Mouse (Mus musculus) kidney, embryonic 16.5 days (tissue): ENCODE results near the gene Fbxo24. TPM values are rescaled to one million over a fixed set of nuclear protein-coding genes. Genes with fewer than 3 reads are reported as not detected.

ENCODE experiments used
- ATAC-seq: fragments of 200-750 bp; cut with Nextera tagmentation; 2 replicates; pipeline ENCODE4 v1.8.0; 2017; ENCODE audit warnings: moderate TSS enrichment; ENCODE audit not compliant: low FRiP score, low TSS enrichment
- H3K27ac ChIP-seq: fragments of 300-500 bp; sonication (generic); 2 replicates; pipeline ENCODE4 v1.5.1; 2014; ENCODE audit warnings: low read length
- H3K27me3 ChIP-seq: fragments of 300-500 bp; sonication (generic); 2 replicates; pipeline ENCODE4 v1.6.1; 2014; ENCODE audit warnings: low read length, control low read depth, mixed read lengths; ENCODE audit not compliant: insufficient read depth
- H3K36me3 ChIP-seq: fragments of 300-500 bp; sonication (generic); 2 replicates; pipeline ENCODE4 v1.6.1; 2014; ENCODE audit warnings: low read length, control low read depth, mixed read lengths; ENCODE audit not compliant: insufficient read depth
- H3K4me1 ChIP-seq: fragments of 300-500 bp; sonication (generic); 2 replicates; pipeline ENCODE4 v1.6.1; 2014; ENCODE audit warnings: low read length, control low read depth, mixed read lengths; ENCODE audit not compliant: insufficient read depth
- H3K4me2 ChIP-seq: fragments of 300-500 bp; sonication (generic); replicated peaks from 2 replicates; pipeline ENCODE4 v1.6.1; 2014; ENCODE audit warnings: low read depth, low read length
- H3K4me3 ChIP-seq: fragments of 300-500 bp; sonication (generic); 2 replicates; pipeline ENCODE4 v1.5.1; 2014; ENCODE audit warnings: mild to moderate bottlenecking, low read length
- H3K9ac ChIP-seq: fragments of 300-500 bp; sonication (generic); replicated peaks from 2 replicates; pipeline ENCODE4 v1.6.1; 2014; ENCODE audit warnings: low read length
- H3K9me3 ChIP-seq: fragments of 300-500 bp; sonication (generic); 2 replicates; pipeline ENCODE4 v1.6.1; 2016; ENCODE audit warnings: low read length, control low read depth
- WGBS: fragments of 180-500 bp; shearing (Covaris S2); extraction: QIAGEN DNeasy Blood & Tissue Kit; methylation state at CpG from one replicate; pipeline ENCODE4 v1.1.7; 2014; 5-methylcytosine and 5-hydroxymethylcytosine counted together
- polyA plus RNA-seq: library from polyadenylated mRNA; unstranded; fragments of >200 nt; fragmentation: Nextera tagmentation; extraction: Ambion mirVana; gene quantifications from 2 replicates; pipeline ENCODE4 v1.2.1, GENCODE M21; 2015

Fbxo24 gene
- polyA plus RNA-seq, 1 experiment from 2014 or later: 0.09 TPM

DNA sequence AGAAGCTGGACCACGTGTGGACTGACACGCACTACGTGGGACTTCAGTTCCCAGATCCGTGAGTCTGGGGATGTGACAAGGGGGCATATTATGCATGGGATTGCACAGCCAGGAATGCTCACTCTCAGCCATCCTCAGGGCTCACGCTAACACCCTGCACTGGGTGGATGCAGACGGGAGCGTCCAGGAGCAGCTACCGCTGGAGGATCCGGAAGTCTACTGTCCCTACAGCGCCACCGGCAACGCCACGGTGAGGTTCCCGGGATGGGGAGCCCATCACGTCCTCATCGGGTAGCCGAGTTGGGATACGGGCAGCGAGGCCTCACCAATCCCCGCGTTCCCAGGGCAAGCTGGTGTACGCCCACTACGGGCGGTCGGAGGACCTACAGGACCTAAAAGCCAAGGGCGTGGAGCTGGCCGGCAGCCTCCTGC is 54.3 kb downstream of the Fbxo24 start:
- 0 out of 2 replicates have a peak, but pooled peaks have one; percentile 42 for ATAC-seq
- Histone ChIP-seq H3K36me3 (no peaks in the 10 kb centered on the region), H3K4me1 (no peaks in the 10 kb centered on the region), H3K27ac (no peak overlapping the region), H3K4me3 (peak overlapping the region; percentile 20), H3K4me2 (peak overlapping the region; percentile 54), H3K9ac (no peak overlapping the region; the same call in 1 of the 2 replicates), H3K27me3 (peaks cover 2% of the 10 kb centered on the region), H3K9me3 (no peaks in the 10 kb centered on the region)
- WGBS: 5% methylated on average over 27 of the region's 27 CpGs

GRCm38 (mm10) chr5:137570691-137571586 is 57.9 kb downstream of the Fbxo24 start:
- no peak overlapping the region for H3K9ac ChIP-seq
- no peaks in the 10 kb centered on the region for H3K9me3 ChIP-seq
- ATAC-seq: no peak
- H3K4me3 ChIP-seq: no peak overlapping the region
- H3K36me3 ChIP-seq: no peaks in the 10 kb centered on the region
- no peak overlapping the region for H3K27ac ChIP-seq
- peaks cover 2% of the 10 kb centered on the region for H3K27me3 ChIP-seq
- H3K4me2 ChIP-seq: no peak overlapping the region
- H3K4me1 ChIP-seq: no peaks in the 10 kb centered on the region
- 79% methylated on average over 17 of the region's 17 CpGs for WGBS

DNA sequence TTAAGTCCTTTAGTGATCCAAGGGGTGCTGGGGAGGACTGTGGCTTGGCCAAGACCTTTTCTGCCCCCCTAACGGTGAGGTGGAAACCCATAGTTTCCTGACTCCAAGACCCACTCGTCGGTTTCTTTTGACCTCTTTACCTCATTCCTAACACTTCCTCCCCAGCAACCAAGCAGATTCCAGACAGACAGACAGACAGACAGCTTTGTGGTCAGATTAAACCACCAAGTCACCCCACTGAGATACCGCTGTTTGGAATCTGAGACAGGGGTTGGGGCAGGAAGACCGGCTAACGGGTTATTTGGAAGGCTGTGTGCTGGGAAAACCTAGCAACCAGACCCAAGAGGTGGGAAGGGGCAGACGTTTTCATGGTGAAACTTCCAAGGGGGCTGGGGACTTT is 58.6 kb downstream of the Fbxo24 start:
- Histone ChIP-seq H3K9ac (no peak overlapping the region), H3K4me1 (no peaks in the 10 kb centered on the region), H3K27me3 (peaks cover 2% of the 10 kb centered on the region), H3K27ac (no peak overlapping the region), H3K4me3 (no peak overlapping the region), H3K36me3 (no peaks in the 10 kb centered on the region), H3K4me2 (no peak overlapping the region), H3K9me3 (no peaks in the 10 kb centered on the region)
- 53% methylated on average over 7 of the region's 7 CpGs for WGBS
- no peak for ATAC-seq

GRCm38 (mm10) chr5:137569665-137570064 is 59.1 kb downstream of the Fbxo24 start, which contains the start of gene Tfr2:
Tfr2 (plus strand) TSS chr5:137569840.
- H3K27me3 ChIP-seq: peaks cover 2% of the 10 kb centered on the region; the same call in 1 of the 2 replicates
- no peaks in the 10 kb centered on the region for H3K4me1 ChIP-seq
- H3K36me3 ChIP-seq: no peaks in the 10 kb centered on the region
- H3K9me3 ChIP-seq: no peaks in the 10 kb centered on the region
- 29% methylated on average over 9 of the region's 9 CpGs for WGBS
- H3K4me3 ChIP-seq: no peak within 1 kb of the TSS
- H3K9ac ChIP-seq: no peak within 1 kb of the TSS
- H3K4me2 ChIP-seq: no peak within 1 kb of the TSS
- H3K27ac ChIP-seq: no peak within 1 kb of the TSS
- ATAC-seq: 0 out of 2 replicates have a peak, but pooled peaks have one; percentile 47

- H3K4me2 ChIP-seq: no peak overlapping the region
- no peaks in the 10 kb centered on the region for H3K36me3 ChIP-seq
- H3K4me3 ChIP-seq: no peak overlapping the region
- H3K4me1 ChIP-seq: no peaks in the 10 kb centered on the region
- 78% methylated on average over 12 of the region's 12 CpGs for WGBS
- ATAC-seq: no peak
- H3K27ac ChIP-seq: no peak overlapping the region
- H3K27me3 ChIP-seq: no peaks in the 10 kb centered on the region; the same call in 1 of the 2 replicates
- no peak overlapping the region for H3K9ac ChIP-seq
- no peaks in the 10 kb centered on the region for H3K9me3 ChIP-seq
Observed at GRCm38 (mm10) chr5:137569031-137569430, 59.8 kb downstream of the Fbxo24 start.

DNA sequence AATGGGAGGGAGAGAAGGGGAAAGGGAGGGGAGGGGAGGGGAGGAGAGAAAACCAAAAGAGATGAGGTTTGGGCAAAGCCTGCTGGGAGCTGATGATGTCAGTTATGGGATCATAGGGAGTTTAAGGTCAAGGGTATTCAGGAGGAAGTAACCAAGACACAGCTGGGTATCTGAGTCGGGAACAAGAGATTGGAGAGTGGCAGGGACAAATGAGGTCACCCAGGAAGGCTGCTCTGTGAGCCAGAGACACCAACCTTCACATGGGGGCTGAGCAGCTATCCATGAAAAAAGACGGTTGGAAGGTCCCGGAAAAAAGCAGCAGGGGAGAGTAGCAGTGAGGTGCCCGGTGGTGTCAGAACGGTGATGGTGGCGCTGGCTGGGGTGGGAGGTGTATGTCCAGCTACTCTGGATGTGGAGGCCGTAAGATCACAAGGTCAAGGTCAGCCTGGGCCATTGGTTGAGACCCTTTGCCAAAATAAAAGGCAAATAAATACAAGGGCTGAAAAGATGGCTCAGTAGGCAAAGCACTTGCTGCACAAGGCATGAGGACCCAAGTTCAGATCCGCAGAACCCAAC is 60.5 kb downstream of the Fbxo24 start:
- 77% methylated on average over 8 of the region's 8 CpGs for WGBS
- Histone ChIP-seq H3K27me3 (no peaks in the 10 kb centered on the region), H3K9ac (no peak overlapping the region), H3K36me3 (no peaks in the 10 kb centered on the region), H3K4me3 (no peak overlapping the region), H3K27ac (no peak overlapping the region), H3K4me1 (no peaks in the 10 kb centered on the region), H3K4me2 (no peak overlapping the region), H3K9me3 (no peaks in the 10 kb centered on the region)
- ATAC-seq: no peak

DNA sequence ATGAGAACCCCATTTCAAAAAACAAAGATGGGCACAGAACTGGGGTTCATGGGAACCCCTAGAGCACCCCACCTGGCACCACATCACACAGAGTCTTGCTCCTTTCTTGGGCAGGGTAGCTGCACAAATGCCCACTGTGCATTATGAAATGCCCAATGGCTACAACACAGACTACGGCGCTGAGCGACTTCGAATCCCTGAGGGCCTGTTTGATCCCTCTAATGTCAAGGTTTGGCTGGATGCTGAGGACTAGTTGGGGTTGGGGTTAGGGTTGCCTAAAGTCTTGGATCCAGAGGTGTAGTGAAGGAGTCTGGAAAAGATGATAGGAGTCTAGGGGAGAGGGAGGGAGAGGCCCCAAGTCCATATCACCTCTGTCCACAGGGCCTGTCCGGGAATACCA is 62.4 kb downstream of the Fbxo24 start:
- H3K4me1 ChIP-seq: no peaks in the 10 kb centered on the region
- no peaks in the 10 kb centered on the region for H3K9me3 ChIP-seq
- no peak overlapping the region for H3K4me3 ChIP-seq
- 92% methylated on average over 5 of the region's 5 CpGs for WGBS
- H3K9ac ChIP-seq: no peak overlapping the region
- H3K27ac ChIP-seq: no peak overlapping the region
- H3K4me2 ChIP-seq: no peak overlapping the region
- H3K36me3 ChIP-seq: no peaks in the 10 kb centered on the region
- H3K27me3 ChIP-seq: no peaks in the 10 kb centered on the region
- no peak for ATAC-seq

GRCm38 (mm10) chr5:137565744-137566143 is 63.1 kb downstream of the Fbxo24 start:
- Histone ChIP-seq H3K9ac (no peak overlapping the region), H3K4me2 (no peak overlapping the region), H3K4me1 (no peaks in the 10 kb centered on the region), H3K27me3 (no peaks in the 10 kb centered on the region), H3K9me3 (no peaks in the 10 kb centered on the region), H3K36me3 (no peaks in the 10 kb centered on the region), H3K27ac (no peak overlapping the region), H3K4me3 (no peak overlapping the region)
- no peak for ATAC-seq
- WGBS: 79% methylated on average over 6 of the region's 6 CpGs

DNA sequence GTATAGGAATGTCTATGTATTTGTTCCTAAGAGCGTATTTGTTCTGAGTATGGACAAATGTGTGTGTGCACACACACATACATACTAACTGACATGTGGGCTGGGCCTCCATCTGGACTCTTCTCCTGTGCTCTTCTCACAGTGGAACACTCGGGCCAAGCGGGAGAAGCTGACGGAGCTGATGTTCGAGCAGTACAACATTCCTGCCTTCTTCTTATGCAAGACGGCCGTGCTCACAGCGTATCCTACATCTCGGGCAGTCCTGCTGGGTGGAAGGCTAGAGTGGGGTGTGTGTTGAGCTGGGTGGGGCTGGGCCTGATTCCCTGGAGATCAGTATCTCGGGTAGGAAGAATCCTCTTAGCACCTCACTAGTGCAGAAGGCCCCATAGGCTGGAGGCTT is 65.8 kb downstream of the Fbxo24 start:
- Histone ChIP-seq H3K9me3 (no peaks in the 10 kb centered on the region), H3K9ac (no peak overlapping the region), H3K27me3 (no peaks in the 10 kb centered on the region), H3K4me3 (no peak overlapping the region), H3K36me3 (no peaks in the 10 kb centered on the region), H3K4me2 (no peak overlapping the region), H3K27ac (no peak overlapping the region), H3K4me1 (no peaks in the 10 kb centered on the region)
- WGBS: 75% methylated on average over 10 of the region's 10 CpGs
- no peak for ATAC-seq
